Mouse (Mus musculus): ENCODE results near the gene Ncoa7.

Ncoa7 gene

DNA sequence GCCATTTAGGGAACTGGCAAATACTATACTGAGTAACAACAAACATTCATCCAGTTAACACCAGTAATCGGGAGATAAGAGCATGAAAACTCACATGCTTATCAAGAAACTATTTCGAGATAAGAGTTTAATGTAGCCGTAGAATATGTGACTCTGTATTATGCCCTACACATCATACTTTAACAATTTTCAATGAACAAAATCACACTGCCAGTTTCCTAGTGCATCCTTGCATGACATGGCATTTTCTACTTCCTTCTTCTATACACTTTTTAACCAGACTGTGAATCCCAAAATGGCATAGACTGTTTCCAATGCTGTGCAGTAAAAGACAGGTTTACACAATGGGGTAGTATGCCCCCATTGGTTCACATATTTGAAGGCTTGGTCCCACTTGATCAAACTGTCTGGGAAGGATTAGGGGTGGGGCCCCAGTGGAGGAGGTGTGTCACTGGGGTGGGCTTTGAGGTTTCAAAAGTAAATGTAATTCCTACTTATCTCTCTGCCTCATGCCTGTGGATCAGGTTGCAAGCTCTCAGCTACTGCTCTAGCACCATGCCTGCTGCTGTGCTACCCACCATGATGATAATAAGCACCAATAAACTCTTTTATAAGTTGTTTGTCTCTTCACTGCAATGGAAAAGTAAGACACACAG is 15.3 kb downstream of the Ncoa7 start:
- DNase-seq = no peak

- no peak for DNase-seq
These were observed 16.9 kb downstream of the Ncoa7 start for GRCm38 (mm10) chr10:30786103-30786754.

GRCm38 (mm10) chr10:30780921-30781320 is 22.2 kb downstream of the Ncoa7 start:
- DNase-seq = peak; percentile 74 to 75

- DNase-seq = peak; percentile 83
These were observed 24.9 kb downstream of the Ncoa7 start for GRCm38 (mm10) chr10:30778240-30778639.

GRCm38 (mm10) chr10:30775987-30776386 is 27.1 kb downstream of the Ncoa7 start:
- DNase-seq = no peak

DNA sequence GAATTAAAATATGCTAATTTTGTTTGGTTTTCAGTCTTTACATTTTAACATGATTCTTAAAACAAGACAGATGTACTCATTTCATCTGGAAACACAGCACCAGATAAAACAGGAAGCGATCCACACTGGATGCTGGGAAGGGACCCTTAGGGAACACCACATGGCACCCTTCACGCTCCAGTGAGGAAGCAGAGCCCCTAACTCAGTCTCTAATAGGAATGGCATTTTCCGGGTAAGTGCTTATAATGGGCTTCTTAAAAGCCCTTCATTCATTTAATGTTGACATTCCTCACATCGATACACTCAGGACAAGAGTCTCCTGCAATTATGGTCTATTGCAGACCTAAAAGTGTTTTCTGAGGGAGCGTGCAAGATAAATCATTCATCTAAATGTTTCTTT is 27.6 kb downstream of the Ncoa7 start:
- no peak for DNase-seq

DNA sequence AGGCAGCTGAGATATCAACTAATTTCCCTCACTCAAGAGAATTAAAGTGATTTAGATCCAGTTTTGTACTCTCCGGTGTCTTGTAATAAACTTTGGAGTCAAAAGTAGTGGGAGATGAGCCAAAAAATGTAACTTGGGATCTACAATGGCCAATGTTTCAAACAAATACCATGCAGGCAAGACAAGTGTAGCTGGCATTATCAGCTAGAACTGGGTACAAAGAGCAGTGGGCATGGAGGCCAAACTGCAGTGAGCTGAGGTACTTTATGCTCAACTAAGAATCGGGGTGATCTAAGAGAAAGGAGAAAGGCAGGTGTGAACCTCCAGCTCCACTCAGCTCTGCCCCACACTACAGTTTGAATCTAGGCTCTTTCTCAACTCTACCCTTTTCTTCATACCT is 28.7 kb downstream of the Ncoa7 start:
- DNase-seq = no peak

GRCm38 (mm10) chr10:30773181-30773580 is 29.9 kb downstream of the Ncoa7 start:
- DNase-seq = no peak

DNA sequence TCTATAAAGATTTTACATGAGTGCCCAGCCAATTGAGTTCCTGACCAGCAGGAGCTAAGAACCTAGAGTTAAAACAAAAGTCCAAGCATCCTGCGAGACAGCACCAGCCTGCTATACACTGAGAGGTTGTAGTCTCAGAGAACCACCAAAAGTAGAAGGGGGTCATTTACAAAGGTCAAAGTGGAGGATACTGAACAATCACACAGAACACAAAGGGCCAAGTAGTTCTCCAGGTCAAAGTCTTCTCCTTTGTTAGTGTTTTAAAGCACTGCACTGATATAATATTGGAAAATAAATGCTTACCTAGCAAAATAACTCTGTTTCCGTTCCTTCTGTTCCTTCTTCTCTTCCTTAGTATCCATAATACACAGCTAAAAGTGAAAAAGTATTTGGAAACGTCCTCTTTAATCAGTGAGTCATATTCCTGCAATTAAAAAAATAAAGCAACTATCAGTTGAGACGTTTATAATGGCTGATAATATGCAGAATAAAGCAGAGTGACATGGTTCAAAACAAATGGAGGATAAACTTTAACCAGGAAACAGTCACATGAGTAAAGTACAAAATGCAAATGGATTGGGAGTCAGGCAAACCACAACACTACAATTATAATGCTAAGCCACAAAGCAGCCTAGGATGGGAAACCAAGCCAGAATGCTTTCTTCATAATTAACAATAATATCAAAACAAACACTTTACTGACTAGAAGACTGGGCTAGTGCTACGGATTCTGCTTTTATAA is 31.5 kb downstream of the Ncoa7 start:
- DNase-seq = no peak

GRCm38 (mm10) chr10:30768820-30769219 is 34.3 kb downstream of the Ncoa7 start:
- DNase-seq = no peak

DNA sequence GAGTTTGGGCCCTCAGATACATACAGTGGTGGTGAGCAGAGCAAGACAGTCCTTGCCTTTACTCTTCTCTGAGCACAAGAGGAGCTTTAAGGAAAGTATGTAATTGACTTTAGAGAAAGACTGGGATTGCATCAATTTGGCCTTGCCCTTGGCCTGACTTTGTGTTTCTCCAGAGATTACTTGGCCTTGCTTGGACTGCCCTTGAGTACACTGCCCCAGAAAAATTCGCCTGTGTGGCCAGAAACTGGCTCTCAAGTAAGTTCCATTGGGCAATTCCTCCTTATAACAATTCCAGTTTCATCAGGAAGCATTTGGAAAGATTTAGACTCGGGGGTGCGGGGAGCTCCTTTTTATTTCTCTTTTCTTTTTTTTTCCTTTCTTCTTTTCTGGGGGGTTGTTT is 34.9 kb downstream of the Ncoa7 start:
- DNase-seq = no peak

GRCm38 (mm10) chr10:30763179-30763770 is 39.9 kb downstream of the Ncoa7 start:
- no peak for DNase-seq

GRCm38 (mm10) chr10:30762284-30762964 is 40.7 kb downstream of the Ncoa7 start:
- DNase-seq = no peak

DNA sequence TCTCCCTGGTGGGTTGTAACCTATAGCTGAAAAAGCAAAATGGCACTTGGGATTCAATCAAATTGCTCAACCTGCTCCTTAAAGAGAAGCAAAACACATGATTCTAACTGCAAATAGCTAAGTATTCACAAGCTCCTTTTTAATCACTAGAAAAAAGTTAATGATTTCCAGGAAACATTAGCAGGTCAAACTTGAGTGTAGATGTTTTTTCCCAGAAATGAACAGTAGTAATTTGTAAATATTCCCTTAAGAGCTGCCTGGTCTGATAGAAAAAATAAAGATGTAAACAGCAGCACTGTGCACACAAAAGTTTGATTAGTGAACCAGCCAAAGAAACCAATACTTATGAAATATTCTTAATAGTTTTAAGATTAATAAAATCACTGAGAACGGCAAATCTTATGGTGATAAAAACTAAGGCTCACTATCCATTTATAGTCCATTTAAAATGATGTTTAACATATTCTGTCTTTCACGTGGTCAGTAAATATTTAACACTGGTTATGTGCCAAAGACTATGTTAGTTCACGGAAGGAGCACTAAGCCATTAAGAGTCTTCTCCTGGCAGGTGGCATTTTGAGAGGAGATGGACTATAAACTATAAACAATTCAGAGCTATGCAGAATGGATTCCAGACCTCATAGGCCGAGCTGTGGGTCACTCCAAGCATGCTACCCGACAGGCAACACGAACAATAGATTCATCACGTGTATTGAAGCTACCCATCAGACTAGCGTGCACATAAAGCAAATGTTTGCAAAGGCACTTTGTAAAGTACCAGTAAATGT is 43.6 kb downstream of the Ncoa7 start:
- no peak for DNase-seq

GRCm38 (mm10) chr10:30756064-30756463 is 47.1 kb downstream of the Ncoa7 start:
- DNase-seq = no peak

DNA sequence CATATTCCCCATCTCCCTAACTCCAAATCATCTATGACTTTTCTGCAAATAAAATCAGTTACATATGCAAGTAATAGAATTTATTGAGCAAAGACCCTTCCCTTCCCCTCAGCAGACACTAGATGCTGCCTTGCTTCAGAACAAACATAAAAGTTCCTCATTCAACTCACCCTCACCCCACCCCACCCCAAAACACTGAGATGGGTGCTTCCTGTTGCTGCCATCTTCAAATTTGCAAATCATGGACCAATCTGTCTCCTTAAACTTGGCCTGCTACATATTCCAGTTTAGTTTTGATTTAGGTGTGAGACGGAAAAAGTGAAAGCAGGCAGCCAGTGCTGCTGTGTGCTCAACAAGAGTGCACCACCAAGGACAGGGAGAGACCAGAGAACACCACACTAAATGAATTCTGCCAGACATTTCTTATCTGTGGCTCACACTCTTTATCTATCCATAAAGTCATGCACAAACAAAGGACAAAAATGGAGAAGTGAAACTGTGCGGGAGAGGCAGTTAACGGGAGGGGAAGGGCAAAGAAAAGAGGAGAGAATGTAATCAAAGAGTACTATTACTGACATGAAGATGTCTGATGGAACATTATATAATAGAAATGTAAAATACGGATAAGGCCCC is 48.2 kb downstream of the Ncoa7 start:
- DNase-seq = no peak

DNA sequence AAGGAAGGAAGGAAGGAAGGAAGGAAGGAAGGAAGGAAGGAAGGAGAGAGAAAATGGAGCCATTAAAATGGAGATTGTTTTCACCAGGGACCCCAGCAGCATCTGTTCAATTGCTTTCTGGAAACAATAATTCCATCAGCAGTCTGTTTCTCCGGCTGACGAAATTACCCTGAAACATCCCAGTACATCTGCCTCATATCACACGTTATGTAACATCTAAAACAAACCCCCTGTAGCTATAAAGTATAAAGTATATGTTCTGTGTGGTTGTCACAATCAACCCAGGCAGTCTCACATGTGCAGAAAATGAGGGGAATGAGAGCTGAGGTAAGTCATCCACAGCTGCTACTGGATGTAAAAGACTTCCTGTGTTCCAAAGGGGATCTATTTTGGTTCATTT is 49.0 kb downstream of the Ncoa7 start:
- DNase-seq = no peak

GRCm38 (mm10) chr10:30752485-30752884 is 50.6 kb downstream of the Ncoa7 start:
- no peak for DNase-seq

DNA sequence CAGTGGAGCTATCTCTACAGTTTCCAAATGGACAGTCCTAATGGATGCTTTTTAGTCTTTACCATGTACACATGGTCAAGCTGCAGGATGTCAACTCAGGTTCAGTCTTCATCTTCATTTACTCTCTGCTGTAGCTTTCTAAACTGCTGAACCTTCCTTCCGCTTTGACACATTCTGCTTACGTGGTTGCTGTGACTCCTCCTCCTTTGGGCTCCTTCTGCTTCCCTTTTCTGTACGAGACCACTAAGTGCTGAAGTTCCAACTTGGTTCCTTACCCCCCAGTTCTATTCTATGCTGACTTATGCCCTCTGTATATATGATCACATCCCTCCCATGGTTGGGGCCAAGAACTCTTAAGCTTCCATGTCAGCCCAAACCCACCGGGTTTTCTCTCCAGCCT is 51.5 kb downstream of the Ncoa7 start:
- DNase-seq = no peak

GRCm38 (mm10) chr10:30749807-30750206 is 53.3 kb downstream of the Ncoa7 start:
- DNase-seq = no peak

DNA sequence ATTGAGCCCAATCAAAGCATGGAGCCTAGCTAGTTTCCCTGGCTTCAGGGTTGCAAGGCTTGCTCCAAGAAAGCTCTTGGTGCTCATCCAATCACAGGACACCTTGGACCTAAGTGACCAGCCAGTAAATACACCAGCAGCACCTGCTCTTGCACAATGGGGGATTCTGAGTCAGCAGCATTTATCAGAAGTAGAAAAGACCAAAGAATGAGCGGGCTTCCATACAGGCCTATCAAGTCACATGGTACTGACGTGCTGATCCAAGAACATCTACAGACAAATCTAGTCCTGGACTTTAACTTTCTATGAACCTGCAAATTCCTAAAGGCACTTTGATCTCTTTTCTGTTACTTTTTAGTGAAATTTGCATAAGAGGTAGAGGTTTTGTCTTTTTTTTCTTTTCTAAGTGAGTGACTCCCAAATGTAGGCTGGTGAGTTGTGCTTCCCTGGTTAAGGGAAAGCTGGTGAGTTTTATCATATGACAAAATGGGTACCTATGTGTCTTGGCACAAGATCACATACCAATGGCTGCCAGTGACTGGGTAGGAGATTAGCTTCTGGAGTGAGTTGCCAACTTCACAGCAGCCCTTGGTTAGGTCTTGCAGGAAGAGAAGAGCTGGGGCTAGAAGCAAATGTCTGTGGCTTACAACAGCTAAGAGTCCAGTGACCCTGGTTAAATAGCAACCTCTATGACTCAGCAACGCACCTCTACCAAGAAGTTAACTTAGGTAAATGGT is 57.7 kb downstream of the Ncoa7 start:
- peak; percentile 28 to 41 for DNase-seq
